Mouse (Mus musculus) midbrain, embryonic 10.5 days (tissue): ENCODE measurements around the gene Rapgef4. TPM values are rescaled to one million over a fixed set of nuclear protein-coding genes. Genes with fewer than 3 reads are reported as not detected.

Experiments
- DNase-seq: peaks from one replicate; pipeline ENCODE4 v3.0.0-alpha.2; 2017; ENCODE audit warnings: low spot score
- H3K27ac ChIP-seq: fragments of 300-500 bp; sonication (generic); replicated peaks from 2 replicates; pipeline ENCODE4 v1.5.1; 2016; ENCODE audit warnings: mild to moderate bottlenecking
- H3K27me3 ChIP-seq: fragments of 300-500 bp; sonication (generic); 2 replicates; pipeline ENCODE4 v1.6.1; 2016; ENCODE audit warnings: low read depth, mild to moderate bottlenecking; ENCODE audit not compliant: poor library complexity, severe bottlenecking
- H3K36me3 ChIP-seq: fragments of 300-500 bp; sonication (generic); 2 replicates; pipeline ENCODE4 v1.6.1; 2016; ENCODE audit warnings: mild to moderate bottlenecking, moderate library complexity
- H3K4me1 ChIP-seq: fragments of 300-500 bp; sonication (generic); 2 replicates; pipeline ENCODE4 v1.6.1; 2016
- H3K4me3 ChIP-seq: fragments of 300-500 bp; sonication (generic); 2 replicates; pipeline ENCODE4 v1.5.1; 2016; ENCODE audit warnings: mild to moderate bottlenecking, moderate library complexity
- H3K9me3 ChIP-seq: fragments of 300-500 bp; sonication (generic); replicated peaks from 2 replicates; pipeline ENCODE4 v1.6.1; 2016; ENCODE audit warnings: mild to moderate bottlenecking
- WGBS: fragments of 180-500 bp; shearing (Covaris S2); methylation state at CpG from one replicate; pipeline ENCODE4 v1.1.7; 2016; 5-methylcytosine and 5-hydroxymethylcytosine counted together
- polyA plus RNA-seq: library from polyadenylated mRNA; unstranded; fragments of >200 nt; fragmentation: Nextera tagmentation; extraction: Ambion mirVana; gene quantifications from 2 replicates; pipeline ENCODE4 v1.2.1, GENCODE M21; 2016

Rapgef4 gene
- polyA plus RNA-seq, 1 experiment from 2014 or later: 2.9 TPM

GRCm38 (mm10) chr2:72177214-72178023, 196.4 kb downstream of the Rapgef4 start:
- no peaks in the 10 kb centered on the region for H3K9me3 ChIP-seq
- no peaks in the 10 kb centered on the region for H3K36me3 ChIP-seq
- H3K27ac ChIP-seq: no peak overlapping the region
- DNase-seq: no peak
- H3K4me1 ChIP-seq: peaks cover 29% of the 10 kb centered on the region
- 77% methylated on average over 6 of the region's 6 CpGs for WGBS
- H3K27me3 ChIP-seq: no peaks in the 10 kb centered on the region
- H3K4me3 ChIP-seq: no peak overlapping the region

GRCm38 (mm10) chr2:72178025-72178424, 197.0 kb downstream of the Rapgef4 start:
- Histone ChIP-seq H3K9me3 (no peaks in the 10 kb centered on the region), H3K36me3 (no peaks in the 10 kb centered on the region), H3K4me1 (peaks cover 29% of the 10 kb centered on the region), H3K27ac (no peak overlapping the region), H3K4me3 (no peak overlapping the region), H3K27me3 (no peaks in the 10 kb centered on the region)
- WGBS: 93% methylated on average over 4 of the region's 4 CpGs
- DNase-seq: no peak

DNA sequence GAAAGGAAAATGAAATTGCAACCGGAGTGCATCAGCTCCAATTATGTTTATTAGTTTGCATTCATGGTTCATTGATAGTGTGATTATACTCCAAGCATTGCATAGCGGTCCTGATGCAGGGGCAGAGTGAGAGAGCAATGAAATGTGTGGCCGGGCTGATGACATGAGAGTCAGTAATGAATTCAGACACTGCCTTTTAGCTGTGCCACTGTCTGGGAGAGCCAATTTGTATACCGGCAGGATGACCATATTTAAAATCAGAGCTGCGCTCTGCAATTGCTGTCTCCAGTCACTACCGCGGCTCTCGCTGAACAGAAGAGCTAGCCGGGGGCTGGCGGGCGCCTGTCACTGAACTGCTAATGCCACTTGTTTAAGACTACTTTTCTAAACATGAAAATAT, 197.5 kb downstream of the Rapgef4 start:
- Histone ChIP-seq H3K36me3 (no peaks in the 10 kb centered on the region), H3K27ac (no peak overlapping the region), H3K4me1 (peaks cover 29% of the 10 kb centered on the region), H3K9me3 (no peaks in the 10 kb centered on the region), H3K4me3 (no peak overlapping the region), H3K27me3 (no peaks in the 10 kb centered on the region)
- 94% methylated on average over 11 of the region's 11 CpGs for WGBS
- no peak for DNase-seq

GRCm38 (mm10) chr2:72179600-72180301, 198.7 kb downstream of the Rapgef4 start:
- Histone ChIP-seq H3K27me3 (no peaks in the 10 kb centered on the region), H3K4me3 (no peak overlapping the region), H3K36me3 (no peaks in the 10 kb centered on the region), H3K27ac (no peak overlapping the region), H3K9me3 (no peaks in the 10 kb centered on the region), H3K4me1 (peaks cover 29% of the 10 kb centered on the region)
- DNase-seq: no peak
- WGBS: 91% methylated on average over 15 of the region's 15 CpGs

GRCm38 (mm10) chr2:72181443-72181842, 200.4 kb downstream of the Rapgef4 start:
- 84% methylated on average over 2 of the region's 2 CpGs for WGBS
- Histone ChIP-seq H3K27ac (no peak overlapping the region), H3K9me3 (no peaks in the 10 kb centered on the region), H3K4me1 (peaks cover 19% of the 10 kb centered on the region), H3K4me3 (no peak overlapping the region), H3K27me3 (no peaks in the 10 kb centered on the region), H3K36me3 (no peaks in the 10 kb centered on the region)
- DNase-seq: no peak

DNA sequence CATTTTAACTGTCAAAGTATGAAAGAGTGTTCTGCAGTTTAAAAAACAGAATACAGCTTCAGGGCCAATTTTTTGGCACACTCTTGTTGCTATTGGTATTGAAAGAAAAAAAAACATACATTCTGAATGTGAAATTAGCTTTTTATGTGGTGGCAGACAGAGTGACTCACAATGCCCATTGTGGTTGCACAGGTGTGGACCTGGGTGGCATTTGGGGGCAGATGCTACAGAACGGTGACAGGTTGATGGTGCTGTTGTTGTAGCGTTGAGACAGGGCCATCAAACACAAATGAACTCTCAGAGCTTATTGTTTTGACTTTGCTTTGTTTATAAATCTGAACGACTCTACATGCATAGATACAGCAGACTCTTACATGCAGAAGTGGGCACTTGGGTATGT, 202.7 kb downstream of the Rapgef4 start:
- H3K4me1 ChIP-seq: peaks cover 11% of the 10 kb centered on the region
- 88% methylated on average over 3 of the region's 3 CpGs for WGBS

DNA sequence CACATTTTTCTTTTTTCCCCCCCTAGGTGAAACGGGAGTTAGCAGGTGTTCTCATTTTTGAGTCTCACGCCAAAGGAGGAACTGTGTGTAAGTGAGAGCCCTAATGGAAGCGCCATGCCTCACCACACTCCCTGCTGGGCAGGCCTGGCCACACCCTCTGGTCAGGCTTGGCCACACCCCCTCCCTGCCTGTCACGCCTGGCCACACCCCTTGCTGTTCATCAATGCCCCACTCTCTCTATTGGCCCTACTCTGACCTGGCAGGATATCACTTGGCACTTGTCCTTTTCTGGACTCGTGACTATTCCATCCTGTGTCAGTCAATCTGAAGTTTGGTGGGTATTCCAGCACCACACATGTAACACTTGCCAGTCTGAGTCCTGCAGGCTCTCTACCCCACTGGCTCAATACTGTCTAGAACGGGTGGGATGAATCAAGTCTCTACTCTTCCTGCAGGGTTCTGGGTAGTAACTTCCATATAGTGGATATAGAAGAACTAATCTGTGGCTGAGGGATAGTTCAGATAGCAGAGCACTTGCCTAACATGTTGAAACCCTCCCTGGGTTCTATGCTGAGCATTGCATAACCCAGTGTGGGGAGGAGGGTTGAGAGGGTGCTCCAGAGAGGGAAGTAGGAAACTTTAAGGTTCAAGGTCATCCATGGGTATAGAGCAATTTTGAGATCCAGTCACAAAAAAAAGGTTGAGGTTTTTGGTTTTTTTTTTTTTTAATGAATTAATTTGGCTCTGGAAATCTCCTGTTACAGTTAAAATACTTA, 215.3 kb downstream of the Rapgef4 start:
- H3K36me3 ChIP-seq: no peaks in the 10 kb centered on the region
- H3K4me1 ChIP-seq: peaks cover 16% of the 10 kb centered on the region
- no peak for DNase-seq
- H3K27me3 ChIP-seq: no peaks in the 10 kb centered on the region
- WGBS: 78% methylated on average over 6 of the region's 6 CpGs
- H3K9me3 ChIP-seq: no peaks in the 10 kb centered on the region
- H3K4me3 ChIP-seq: no peak overlapping the region
- no peak overlapping the region for H3K27ac ChIP-seq

More for the DNA sequence above, 202.7 kb downstream of the Rapgef4 start:
- no peak overlapping the region for H3K4me3 ChIP-seq
- H3K27ac ChIP-seq: no peak overlapping the region
- H3K9me3 ChIP-seq: no peaks in the 10 kb centered on the region
- H3K27me3 ChIP-seq: no peaks in the 10 kb centered on the region
- no peaks in the 10 kb centered on the region for H3K36me3 ChIP-seq
- DNase-seq: no peak

DNA sequence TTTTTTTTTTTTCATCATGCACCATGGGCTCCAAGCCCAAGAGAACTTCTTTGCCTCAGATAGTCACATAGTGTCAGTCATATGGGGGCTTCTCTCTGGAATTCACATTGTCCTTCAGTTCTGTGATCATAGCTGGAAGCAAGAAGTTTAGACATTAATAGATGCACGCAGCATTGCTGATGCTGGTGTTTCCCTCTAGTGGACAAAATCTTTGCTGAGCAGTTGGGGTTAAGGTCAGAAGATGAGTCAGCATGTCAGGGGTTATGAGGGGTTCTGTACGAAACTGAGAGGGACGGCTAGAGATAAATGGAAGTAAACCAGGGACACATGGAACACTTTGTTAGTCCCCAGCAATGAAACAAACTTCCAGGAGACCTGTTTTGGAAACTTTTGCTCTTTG, 216.0 kb downstream of the Rapgef4 start:
- H3K27ac ChIP-seq: no peak overlapping the region
- H3K4me3 ChIP-seq: no peak overlapping the region
- H3K27me3 ChIP-seq: no peaks in the 10 kb centered on the region
- H3K4me1 ChIP-seq: peaks cover 19% of the 10 kb centered on the region
- DNase-seq: no peak
- H3K36me3 ChIP-seq: no peaks in the 10 kb centered on the region
- H3K9me3 ChIP-seq: no peaks in the 10 kb centered on the region
- WGBS: 56% methylated on average over 3 of the region's 3 CpGs

GRCm38 (mm10) chr2:72199451-72199850, 218.4 kb downstream of the Rapgef4 start:
- 91% methylated on average over 2 of the region's 2 CpGs for WGBS
- Histone ChIP-seq H3K27ac (no peak overlapping the region), H3K4me1 (peaks cover 24% of the 10 kb centered on the region)

DNA sequence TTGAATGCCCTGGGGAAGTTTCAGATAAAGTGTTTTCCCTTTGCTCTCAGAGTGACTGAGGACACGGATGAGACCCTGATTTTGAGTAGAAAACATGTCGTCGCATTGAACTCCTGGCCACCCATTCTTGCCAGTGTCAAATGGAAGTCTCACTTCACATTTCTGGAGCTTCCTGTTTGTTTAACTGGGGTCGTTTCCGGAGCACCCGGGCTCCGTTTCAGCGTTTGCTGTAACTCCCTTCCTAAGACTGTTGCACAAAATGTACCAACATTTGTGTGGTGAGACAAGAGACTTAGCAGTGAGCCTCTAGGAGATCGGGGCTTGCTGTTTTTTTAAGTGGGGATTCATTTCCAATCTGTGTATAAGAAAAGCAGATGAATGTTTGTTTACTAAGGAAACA, 220.5 kb downstream of the Rapgef4 start:
- 67% methylated on average over 9 of the region's 9 CpGs for WGBS
- DNase-seq: no peak
- Histone ChIP-seq H3K4me1 (peaks cover 24% of the 10 kb centered on the region), H3K36me3 (no peaks in the 10 kb centered on the region), H3K9me3 (no peaks in the 10 kb centered on the region), H3K27ac (0 out of 2 replicates have a peak overlapping the region, but pooled peaks have one; percentile 3), H3K27me3 (peaks cover 9% of the 10 kb centered on the region), H3K4me3 (no peak overlapping the region)

More at GRCm38 (mm10) chr2:72199451-72199850, 218.4 kb downstream of the Rapgef4 start:
- H3K27me3 ChIP-seq: peaks cover 2% of the 10 kb centered on the region; the same call in 1 of the 2 replicates
- no peak overlapping the region for H3K4me3 ChIP-seq
- DNase-seq: no peak
- H3K36me3 ChIP-seq: no peaks in the 10 kb centered on the region
- no peaks in the 10 kb centered on the region for H3K9me3 ChIP-seq

DNA sequence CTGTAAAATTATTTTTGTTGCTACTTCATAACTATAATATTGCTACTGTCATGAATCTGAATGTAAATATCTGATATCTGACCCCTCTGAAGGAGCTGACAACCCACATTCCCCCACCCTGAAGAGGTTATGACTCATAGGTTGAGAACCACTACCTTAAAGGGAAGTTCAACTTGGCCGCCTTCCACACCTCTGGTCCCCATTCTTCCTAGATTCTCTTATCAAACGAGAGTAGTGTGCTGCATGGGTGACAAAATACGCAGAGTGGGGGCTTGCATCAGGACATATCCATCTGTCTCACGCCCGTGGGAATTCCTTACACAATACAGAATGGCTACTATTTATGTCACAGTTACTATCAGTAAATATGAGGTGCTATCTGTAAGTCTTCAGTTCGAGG, 221.2 kb downstream of the Rapgef4 start:
- 91% methylated on average over 6 of the region's 6 CpGs for WGBS
- H3K9me3 ChIP-seq: no peaks in the 10 kb centered on the region
- H3K36me3 ChIP-seq: no peaks in the 10 kb centered on the region
- no peak overlapping the region for H3K4me3 ChIP-seq
- H3K27me3 ChIP-seq: peaks cover 9% of the 10 kb centered on the region
- H3K27ac ChIP-seq: no peak overlapping the region
- peaks cover 28% of the 10 kb centered on the region for H3K4me1 ChIP-seq
- no peak for DNase-seq

- H3K36me3 ChIP-seq: no peaks in the 10 kb centered on the region
- 8% methylated on average over 5 of the region's 5 CpGs for WGBS
- peak overlapping the region; percentile 16; the same call in 1 of the 2 replicates for H3K4me3 ChIP-seq
- H3K9me3 ChIP-seq: no peaks in the 10 kb centered on the region
- H3K27ac ChIP-seq: no peak overlapping the region
- peaks cover 30% of the 10 kb centered on the region for H3K4me1 ChIP-seq
- peak; percentile 78 for DNase-seq
- H3K27me3 ChIP-seq: peaks cover 9% of the 10 kb centered on the region
Observed at GRCm38 (mm10) chr2:72203609-72204008, 222.6 kb downstream of the Rapgef4 start.
